Mouse (Mus musculus): ENCODE measurements around the gene Iqcg. TPM values are rescaled to one million over a fixed set of nuclear protein-coding genes. Genes with fewer than 3 reads are reported as not detected.
A peak's percentile ranks its signal among the peaks of the same experiment; 100 is the strongest.

Iqcg gene
- total and polyA plus RNA-seq, 3 experiments, result 3.4 to 21.8 (median 7.3) TPM

DNA sequence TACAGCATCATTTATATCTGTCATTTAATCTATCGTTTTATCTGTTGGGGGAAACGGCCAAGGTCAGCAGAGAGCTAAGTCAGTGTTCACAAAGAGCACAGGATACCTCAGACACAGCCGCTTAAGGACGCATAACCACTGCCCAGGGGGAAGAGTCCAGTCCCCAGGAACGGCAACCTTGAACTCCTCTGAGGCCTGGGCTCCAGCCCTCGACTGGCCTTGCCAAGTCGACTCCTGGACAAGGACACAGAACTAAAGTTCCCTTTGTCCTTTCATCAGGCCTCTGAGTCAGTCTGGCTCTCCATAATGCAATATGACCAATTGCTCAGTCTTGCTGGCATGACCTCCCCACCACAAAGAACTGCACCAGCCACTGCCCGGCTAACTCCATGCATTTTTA lies 29.6 kb upstream of the Iqcg start (continued):
- TF ChIP-seq UBTF (IDR thresholded peaks at IDR 0.05; ENCODE audit: low read depth, low read length), result no peak

- Histone ChIP-seq H3K36me3 (replicated peaks in 1 of 2; ENCODE audit: control insufficient read depth in 1 of 2, insufficient read depth in 1 of 2, low read length in 1 of 2) (peaks cover 0 to 8% of the 10 kb centered on the region in 2 experiments), H3K27ac (ENCODE audit: insufficient read depth, low read depth) (no peak overlapping the region), H3K4me3 (replicated peaks in 1 of 3; ENCODE audit: low read depth in 2 of 3, low read length in 2 of 3, poor library complexity in 1 of 3) (no peak overlapping the region), H3K79me2 (replicated peaks; ENCODE audit: control insufficient read depth, extremely low read depth, insufficient read depth, poor library complexity, severe bottlenecking) (no peaks in the 10 kb centered on the region), H3K27me3 (replicated peaks) (no peaks in the 10 kb centered on the region), H3K9me3 (replicated peaks; ENCODE audit: low read length) (no peaks in the 10 kb centered on the region), H3K4me1 (ENCODE audit: control insufficient read depth in 1 of 2, insufficient read depth in 2 of 2) (peaks cover 7 to 15% of the 10 kb centered on the region in 2 experiments), H3K4me2 (ENCODE audit: insufficient read depth, low read depth, poor library complexity, severe bottlenecking) (no peak overlapping the region), H3K9ac (ENCODE audit: insufficient read depth, low read depth) (no peak overlapping the region)
- no peak for DNase-seq (ENCODE audit: extremely low read depth)
- dilution Hi-C loops (cut with MboI; ENCODE audit: extremely low pct_ligation_motif_present, extremely low pct_unique_long_range_greater_than_20kb, low sequenced_read_pairs) (no loop called here), in situ Hi-C loops (cut with MboI; ENCODE audit: low pct_ligation_motif_present, low pct_unique_long_range_greater_than_20kb, low sequenced_read_pairs) (no loop called here)
- TF ChIP-seq ZMIZ1 (IDR thresholded peaks at IDR 0.05; ENCODE audit: low read depth, low read length), result no peak
These were observed 28.0 kb upstream of the Iqcg start for GRCm38 (mm10) chr16:33083996-33084395.

DNA sequence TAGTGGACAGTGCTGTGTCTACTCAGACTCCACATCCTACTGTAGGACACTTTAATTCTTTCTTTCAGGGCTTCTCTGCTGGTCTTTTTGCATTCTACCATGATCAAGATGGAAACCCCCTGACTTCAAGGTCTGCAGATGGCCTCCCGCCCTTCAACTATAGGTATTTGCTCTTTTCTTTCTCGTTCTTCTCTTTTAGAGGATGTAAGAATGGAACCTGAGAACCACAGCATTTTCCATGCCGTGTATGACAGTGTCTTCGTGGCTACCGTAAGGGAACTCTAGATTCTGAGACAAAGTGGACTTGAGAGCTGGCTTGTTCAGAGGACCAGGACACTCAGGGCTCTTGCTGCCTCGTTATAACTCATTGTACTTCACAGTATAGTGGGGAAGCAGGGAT lies 26.9 kb upstream of the Iqcg start:
- peaks cover 7 to 15% of the 10 kb centered on the region in 2 experiments for H3K4me1 ChIP-seq (ENCODE audit: control insufficient read depth in 1 of 2, insufficient read depth in 2 of 2)
- no peaks in the 10 kb centered on the region for H3K9me3 ChIP-seq (replicated peaks; ENCODE audit: low read length)
- TF ChIP-seq NELFE (IDR thresholded peaks at IDR 0.05; ENCODE audit: low read depth, low read length), result no peak
- peak; percentile 46; the same call in 1 of the 2 replicates for TF ChIP-seq IRF4 (IDR thresholded peaks at IDR 0.05; ENCODE audit: low read depth, low read length)
- TF ChIP-seq EP300 (IDR thresholded peaks at IDR 0.05; ENCODE audit: low read length), result peak; percentile 72; the same call in 1 of the 2 replicates
- in situ Hi-C loops (cut with MboI; ENCODE audit: low pct_ligation_motif_present, low pct_unique_long_range_greater_than_20kb, low sequenced_read_pairs) (no loop called here), dilution Hi-C loops (cut with MboI; ENCODE audit: extremely low pct_ligation_motif_present, extremely low pct_unique_long_range_greater_than_20kb, low sequenced_read_pairs) (no loop called here)
- no peaks in the 10 kb centered on the region for H3K27me3 ChIP-seq (replicated peaks)
- peaks cover 0 to 8% of the 10 kb centered on the region in 2 experiments for H3K36me3 ChIP-seq (replicated peaks in 1 of 2; ENCODE audit: control insufficient read depth in 1 of 2, insufficient read depth in 1 of 2, low read length in 1 of 2)
- H3K4me3 ChIP-seq (replicated peaks in 1 of 3; ENCODE audit: low read depth in 2 of 3, low read length in 2 of 3, poor library complexity in 1 of 3), result no peak overlapping the region
- no peak overlapping the region for H3K9ac ChIP-seq (ENCODE audit: insufficient read depth, low read depth)
- peak overlapping the region; percentile 3; the same call in 1 of the 2 replicates for H3K4me2 ChIP-seq (ENCODE audit: insufficient read depth, low read depth, poor library complexity, severe bottlenecking)
- H3K79me2 ChIP-seq (replicated peaks; ENCODE audit: control insufficient read depth, extremely low read depth, insufficient read depth, poor library complexity, severe bottlenecking), result no peaks in the 10 kb centered on the region
- peak; percentile 59 for DNase-seq (ENCODE audit: extremely low read depth)
- H3K27ac ChIP-seq (ENCODE audit: insufficient read depth, low read depth), result no peak overlapping the region

- dilution Hi-C loops (cut with MboI; ENCODE audit: extremely low pct_ligation_motif_present, extremely low pct_unique_long_range_greater_than_20kb, low sequenced_read_pairs), result no loop called here
- Histone ChIP-seq H3K4me1 (ENCODE audit: control insufficient read depth in 1 of 2, insufficient read depth in 2 of 2) (peaks cover 10 to 37% of the 10 kb centered on the region in 2 experiments), H3K36me3 (replicated peaks in 1 of 2; ENCODE audit: control insufficient read depth in 1 of 2, insufficient read depth in 1 of 2, low read length in 1 of 2) (peaks cover 1 to 10% of the 10 kb centered on the region in 2 experiments), H3K27ac (ENCODE audit: insufficient read depth, low read depth) (no peak overlapping the region), H3K4me2 (ENCODE audit: insufficient read depth, low read depth, poor library complexity, severe bottlenecking) (no peak overlapping the region), H3K9me3 (replicated peaks; ENCODE audit: low read length) (no peaks in the 10 kb centered on the region), H3K79me2 (replicated peaks; ENCODE audit: control insufficient read depth, extremely low read depth, insufficient read depth, poor library complexity, severe bottlenecking) (no peaks in the 10 kb centered on the region), H3K9ac (ENCODE audit: insufficient read depth, low read depth) (no peak overlapping the region), H3K27me3 (replicated peaks) (no peaks in the 10 kb centered on the region), H3K4me3 (replicated peaks in 1 of 3; ENCODE audit: low read depth in 2 of 3, low read length in 2 of 3, poor library complexity in 1 of 3) (no peak overlapping the region)
- in situ Hi-C loops (cut with MboI; ENCODE audit: low pct_ligation_motif_present, low pct_unique_long_range_greater_than_20kb, low sequenced_read_pairs), result no loop called here
- TF ChIP-seq GABPA (IDR thresholded peaks at IDR 0.05; ENCODE audit: insufficient replicate concordance, low read depth, low read length) (no peak), POLR2A (IDR thresholded peaks at IDR 0.05; ENCODE audit: low read depth, low read length) (no peak), JUND (conservative IDR thresholded peaks at IDR 0.05; ENCODE audit: low read depth, low read length) (no peak), HCFC1 (IDR thresholded peaks at IDR 0.05; ENCODE audit: low read depth, low read length) (no peak), IRF4 (IDR thresholded peaks at IDR 0.05; ENCODE audit: low read depth, low read length) (no peak), NRF1 (IDR thresholded peaks at IDR 0.05; ENCODE audit: low read depth, low read length) (no peak), MYC (IDR thresholded peaks at IDR 0.05; ENCODE audit: low read depth, low read length) (no peak), RCOR1 (conservative IDR thresholded peaks at IDR 0.05; ENCODE audit: low read depth, low read length) (no peak), ZKSCAN1 (IDR thresholded peaks at IDR 0.05; ENCODE audit: borderline replicate concordance, low read depth, low read length) (no peak), TCF12 (IDR thresholded peaks at IDR 0.05; ENCODE audit: low read depth, low read length) (no peak), POLR2AphosphoS2 (IDR thresholded peaks at IDR 0.05; ENCODE audit: low read depth, low read length) (no peak), MEF2A (IDR thresholded peaks at IDR 0.05; ENCODE audit: borderline replicate concordance, low read depth, low read length) (no peak), CHD2 (IDR thresholded peaks at IDR 0.05; ENCODE audit: low read length) (no peak)
- DNase-seq (ENCODE audit: extremely low read depth), result no peak
These were observed 24.0 kb upstream of the Iqcg start for GRCm38 (mm10) chr16:33080063-33080462.
